Mouse (Mus musculus) ES-E14 (cell line): Measurements from ENCODE around the gene Nr4a2. TPM values are rescaled to one million over a fixed set of nuclear protein-coding genes. Genes with fewer than 3 reads are reported as not detected.

Experiments
- DNase-seq: peaks from one replicate; pipeline ENCODE4 v3.0.0-alpha.2; 2013; ENCODE audit warnings: low read depth, low spot score
- H3K27ac ChIP-seq: 2 replicates; pipeline ENCODE4 v1.5.1; 2012; ENCODE audit warnings: low read depth, mild to moderate bottlenecking, low read length, moderate library complexity, mixed read lengths; ENCODE audit not compliant: poor library complexity, insufficient read depth, severe bottlenecking
- H3K36me3 ChIP-seq: 2 replicates; pipeline ENCODE4 v1.6.1; 2012; ENCODE audit warnings: mild to moderate bottlenecking, low read length, moderate library complexity, mixed read lengths; ENCODE audit not compliant: control insufficient read depth, poor library complexity, insufficient read depth, severe bottlenecking
- H3K4me1 ChIP-seq, 2 experiments: fragments of 150-350 bp in 1 of 2; sonication (generic) in 1 of 2; 2 replicates each; pipeline ENCODE4 v1.6.1; 2012; ENCODE audit warnings: low read length in 2 of 2, mild to moderate bottlenecking in 1 of 2, mixed read lengths in 1 of 2; ENCODE audit not compliant: control insufficient read depth in 2 of 2, insufficient read depth in 2 of 2, poor library complexity in 1 of 2
- H3K4me3 ChIP-seq, 2 experiments: fragments of 150-350 bp in 1 of 2; sonication (generic) in 1 of 2; 2 replicates each; pipeline ENCODE4 v1.5.1; 2012; ENCODE audit warnings: low read length in 2 of 2, low read depth in 1 of 2, mild to moderate bottlenecking in 1 of 2, mixed read lengths in 1 of 2; ENCODE audit not compliant: insufficient read depth in 1 of 2, poor library complexity in 1 of 2, severe bottlenecking in 1 of 2
- H3K9ac ChIP-seq: 2 replicates; pipeline ENCODE4 v1.6.1; 2012; ENCODE audit warnings: low read depth, mild to moderate bottlenecking, low read length, mixed read lengths; ENCODE audit not compliant: poor library complexity, insufficient read depth, severe bottlenecking
- H3K9me3 ChIP-seq: fragments of 150-350 bp; sonication (generic); 2 replicates; pipeline ENCODE4 v1.6.1; 2012; ENCODE audit warnings: low read depth, mild to moderate bottlenecking, low read length; ENCODE audit not compliant: control insufficient read depth, insufficient read depth
- CHD2 ChIP-seq: IDR thresholded peaks from 2 replicates; pipeline ENCODE4 v1.6.1; 2014; ENCODE audit warnings: mild to moderate bottlenecking, low read depth, low read length, inconsistent platforms
- HCFC1 ChIP-seq: IDR thresholded peaks from 2 replicates; pipeline ENCODE4 v1.6.1; 2012; ENCODE audit warnings: low read length, inconsistent platforms, borderline replicate concordance; ENCODE audit not compliant: insufficient read depth
- MAFK ChIP-seq: IDR thresholded peaks from 2 replicates; pipeline ENCODE4 v1.6.1; 2014; ENCODE audit warnings: mild to moderate bottlenecking, low read depth, low read length, inconsistent platforms; ENCODE audit not compliant: insufficient read depth
- ZC3H11A ChIP-seq: IDR thresholded peaks from 2 replicates; pipeline ENCODE4 v1.6.1; 2012; ENCODE audit warnings: low read depth, mild to moderate bottlenecking, inconsistent platforms, low read length, borderline replicate concordance
- ZNF384 ChIP-seq: IDR thresholded peaks from 2 replicates; pipeline ENCODE4 v1.6.1; 2012; ENCODE audit warnings: low read depth, low read length, inconsistent platforms
- in situ Hi-C, 2 experiments: fragments of 600-800 bp; cut with MboI; formaldehyde crosslinking; loops; one replicate each; pipeline ENCODE4 v1.15.1; 2025; ENCODE audit warnings: low sequenced_read_pairs in 2 of 2, inconsistent platforms in 1 of 2; ENCODE audit not compliant: unreplicated experiment in 2 of 2
- total RNA-seq: library from RNA; depleted of rRNA; stranded (reverse); fragments of 300-350 nt; gene quantifications from 2 replicates; pipeline ENCODE4 v1.2.3, GENCODE M21; 2012; rRNA removed

Nr4a2 gene
- total RNA-seq, 1 experiment, result 0.45 TPM

GRCm38 (mm10) chr2:57072452-57072851, 51.4 kb downstream of the Nr4a2 start:
- no peaks in the 10 kb centered on the region for H3K36me3 ChIP-seq
- H3K27ac ChIP-seq, result no peak overlapping the region
- H3K9ac ChIP-seq, result no peak overlapping the region
- no peaks in the 10 kb centered on the region for H3K4me1 ChIP-seq
- TF ChIP-seq ZC3H11A (no peak), ZNF384 (no peak), CHD2 (no peak), MAFK (no peak), HCFC1 (no peak)
- in situ Hi-C loops, result no loop called here
- no peaks in the 10 kb centered on the region for H3K9me3 ChIP-seq
- no peak for DNase-seq
- no peak overlapping the region for H3K4me3 ChIP-seq

- in situ Hi-C loops, result no loop called here
Measured at GRCm38 (mm10) chr2:57063480-57063879, 60.3 kb downstream of the Nr4a2 start.

More at GRCm38 (mm10) chr2:57063480-57063879, 60.3 kb downstream of the Nr4a2 start:
- H3K9ac ChIP-seq, result no peak overlapping the region
- DNase-seq, result no peak
- TF ChIP-seq ZC3H11A, result no peak
- TF ChIP-seq MAFK, result no peak
- no peak for TF ChIP-seq ZNF384
- no peak for TF ChIP-seq HCFC1
- H3K27ac ChIP-seq, result no peak overlapping the region
- no peaks in the 10 kb centered on the region for H3K9me3 ChIP-seq
- H3K4me1 ChIP-seq, result no peaks in the 10 kb centered on the region
- no peak overlapping the region for H3K4me3 ChIP-seq
- no peaks in the 10 kb centered on the region for H3K36me3 ChIP-seq

Other genes with a start within 250 kb of the Nr4a2 start
- gene Gpd2, start 113.6 kb upstream of the Nr4a2 start, total RNA-seq, result 56.2 and 71.4 TPM in 2 replicates